Mouse (Mus musculus): ENCODE data around the gene Uspl1.

Gene Uspl1

GRCm38 (mm10) chr5:149209328-149209727, 25.2 kb downstream of the Uspl1 start:
- DNase-seq (ENCODE audit: extremely low spot score) = peak; percentile 44

DNA sequence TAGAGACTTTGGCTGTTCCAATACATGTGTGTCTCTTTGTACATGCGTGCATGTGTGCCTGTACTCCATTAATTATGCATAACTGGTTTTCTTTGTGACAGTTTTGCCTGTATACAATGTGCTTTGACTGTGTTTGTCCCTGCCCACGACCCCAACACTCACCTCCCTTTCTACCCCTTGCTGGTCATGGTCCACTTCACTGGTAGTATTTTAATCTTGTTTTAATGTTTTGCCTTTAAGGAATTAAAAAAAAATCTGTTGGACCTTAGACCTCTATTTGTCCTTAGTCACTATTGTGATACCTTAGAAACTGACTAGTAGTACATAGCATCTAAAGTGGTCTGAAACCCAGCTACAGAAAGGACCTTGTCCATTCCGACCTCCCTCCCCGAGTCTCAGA, 26.9 kb downstream of the Uspl1 start:
- no peak for DNase-seq (ENCODE audit: extremely low spot score)

GRCm38 (mm10) chr5:149212806-149213205, 28.7 kb downstream of the Uspl1 start:
- DNase-seq (ENCODE audit: extremely low spot score) = no peak

DNA sequence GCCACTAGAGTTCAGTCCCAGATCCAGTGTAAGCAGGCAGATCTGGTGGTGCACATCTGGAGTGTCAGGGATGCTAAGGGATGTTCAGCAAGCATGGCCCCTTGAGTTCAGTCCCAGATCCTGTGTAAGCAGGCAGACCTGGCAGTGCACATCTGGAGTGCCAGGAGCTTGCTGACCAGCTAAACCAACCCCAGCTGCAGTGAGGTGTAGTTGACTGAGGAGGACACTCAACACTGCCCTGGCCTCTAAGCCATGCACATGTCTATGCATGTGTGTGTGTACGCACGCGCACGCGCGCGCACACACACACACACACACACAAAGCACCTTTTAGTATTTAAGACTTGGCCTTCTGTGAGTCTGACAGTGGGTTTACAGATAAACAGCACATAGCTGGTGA, 31.4 kb downstream of the Uspl1 start:
- DNase-seq (ENCODE audit: extremely low spot score) = no peak

- no peak for DNase-seq (ENCODE audit: extremely low spot score)
Measured at GRCm38 (mm10) chr5:149217524-149218357, 33.6 kb downstream of the Uspl1 start.

DNA sequence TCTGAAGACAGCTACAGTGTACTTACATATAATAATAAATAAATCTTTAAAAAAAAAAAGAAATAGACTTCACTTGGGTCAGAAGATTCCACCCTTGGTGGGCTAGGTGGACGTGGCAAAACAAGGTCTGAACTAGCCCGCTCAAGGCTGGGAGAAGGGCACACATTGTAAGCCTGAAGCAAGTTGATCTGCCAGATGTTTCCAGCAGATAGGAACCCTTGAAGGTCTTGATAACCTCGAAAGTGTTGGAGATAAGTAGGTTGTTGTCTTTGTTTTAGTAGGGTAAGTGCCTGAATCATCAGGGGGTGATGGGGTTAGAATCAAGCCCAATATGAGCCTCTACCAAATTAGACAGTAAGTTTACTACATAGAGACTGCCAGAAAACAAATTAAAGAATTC, 35.3 kb downstream of the Uspl1 start:
- DNase-seq (ENCODE audit: extremely low spot score) = no peak

DNA sequence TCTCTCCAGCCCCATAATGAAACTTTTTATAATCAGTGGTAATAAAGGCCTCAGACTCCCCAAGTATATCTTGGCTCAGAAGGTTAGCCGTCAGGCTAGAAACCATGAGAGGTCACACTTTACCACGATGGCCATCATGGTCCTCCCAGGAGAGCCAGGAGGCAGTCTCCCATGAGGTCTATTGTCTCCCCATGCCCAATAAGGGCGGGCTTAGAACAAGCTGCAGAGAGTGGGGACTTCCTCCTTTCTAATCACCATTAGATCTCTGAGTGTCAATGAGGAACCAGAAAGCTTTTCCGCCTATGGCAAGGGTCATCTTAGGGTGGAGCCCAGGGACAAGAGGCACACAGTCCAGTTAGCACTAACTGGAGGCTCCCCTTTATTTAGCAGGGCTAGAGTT, 37.2 kb downstream of the Uspl1 start:
- DNase-seq (ENCODE audit: extremely low spot score) = no peak

GRCm38 (mm10) chr5:149224666-149225065, 40.5 kb downstream of the Uspl1 start:
- DNase-seq (ENCODE audit: extremely low spot score) = no peak

DNA sequence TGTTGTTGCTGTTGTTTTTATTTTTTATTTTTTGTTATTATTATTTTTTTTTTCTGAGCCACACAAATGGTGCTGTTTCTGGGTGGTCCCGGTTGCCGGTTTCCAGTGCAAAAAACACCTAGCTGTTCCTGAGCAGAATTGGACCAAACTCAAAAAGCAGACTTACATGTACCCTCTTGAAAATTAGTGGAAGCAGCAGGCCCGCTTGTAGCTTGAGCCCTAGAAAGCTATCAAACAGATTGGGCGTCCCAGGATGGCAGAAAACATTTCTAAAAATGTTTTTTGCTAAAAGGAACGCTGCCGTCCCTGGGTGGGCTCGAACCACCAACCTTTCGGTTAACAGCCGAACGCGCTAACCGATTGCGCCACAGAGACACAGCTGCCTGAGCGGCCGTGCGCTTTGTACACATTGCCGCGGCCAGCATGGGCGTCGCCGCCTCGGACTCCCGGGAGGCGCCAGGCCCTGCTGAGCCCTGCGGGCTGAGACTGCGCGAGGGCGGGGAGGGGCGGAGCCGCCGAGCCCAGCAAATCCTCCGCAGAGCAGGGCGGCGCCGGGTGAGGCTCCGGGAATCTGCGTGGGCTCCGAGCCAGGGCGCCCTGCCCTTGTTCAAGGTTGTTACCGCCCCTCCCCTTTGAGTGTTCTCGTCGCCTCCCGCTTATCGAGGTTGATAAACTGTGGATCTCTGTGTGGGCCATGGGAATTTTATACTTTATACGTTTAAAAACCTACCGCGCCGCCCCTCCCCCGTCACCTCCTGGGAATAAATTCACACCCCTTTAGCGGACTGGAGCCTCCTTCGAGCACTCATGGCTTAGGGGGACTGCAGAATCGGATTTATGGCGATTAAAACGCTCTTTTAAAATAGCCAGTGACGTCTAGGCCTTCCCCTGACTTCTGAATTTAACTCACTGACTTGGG, 44.8 kb downstream of the Uspl1 start:
- peak; percentile 100 for DNase-seq (ENCODE audit: extremely low spot score)

- no peak for DNase-seq (ENCODE audit: extremely low spot score)
Measured at GRCm38 (mm10) chr5:149229619-149230339, 45.6 kb downstream of the Uspl1 start.

DNA sequence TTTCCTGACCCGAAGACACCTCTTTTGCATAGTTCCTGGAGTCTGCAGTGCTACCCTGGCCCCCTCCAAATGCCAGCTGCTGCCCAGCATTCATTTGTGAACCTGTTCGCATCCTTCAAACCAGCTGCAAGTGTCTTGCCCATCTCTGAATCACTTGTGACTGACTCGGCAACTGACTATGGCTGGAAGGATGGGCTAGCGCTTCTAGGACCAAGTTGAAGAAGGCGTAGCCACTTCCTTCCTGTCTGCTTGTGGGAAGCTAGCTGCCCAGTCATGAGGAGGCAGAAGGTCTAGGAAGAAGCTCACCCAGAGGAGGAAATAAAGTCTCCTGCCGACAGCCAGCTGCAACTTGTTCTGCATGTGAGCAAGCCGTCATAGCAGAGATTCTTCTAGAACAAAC, 50.9 kb downstream of the Uspl1 start:
- DNase-seq (ENCODE audit: extremely low spot score) = no peak

- no peak for DNase-seq (ENCODE audit: extremely low spot score)
Measured at GRCm38 (mm10) chr5:149237221-149237950, 53.2 kb downstream of the Uspl1 start.

- no peak for DNase-seq (ENCODE audit: extremely low spot score)
Measured at GRCm38 (mm10) chr5:149242467-149242866, 58.3 kb downstream of the Uspl1 start.

GRCm38 (mm10) chr5:149243053-149243452, 58.9 kb downstream of the Uspl1 start:
- DNase-seq (ENCODE audit: extremely low spot score) = no peak

DNA sequence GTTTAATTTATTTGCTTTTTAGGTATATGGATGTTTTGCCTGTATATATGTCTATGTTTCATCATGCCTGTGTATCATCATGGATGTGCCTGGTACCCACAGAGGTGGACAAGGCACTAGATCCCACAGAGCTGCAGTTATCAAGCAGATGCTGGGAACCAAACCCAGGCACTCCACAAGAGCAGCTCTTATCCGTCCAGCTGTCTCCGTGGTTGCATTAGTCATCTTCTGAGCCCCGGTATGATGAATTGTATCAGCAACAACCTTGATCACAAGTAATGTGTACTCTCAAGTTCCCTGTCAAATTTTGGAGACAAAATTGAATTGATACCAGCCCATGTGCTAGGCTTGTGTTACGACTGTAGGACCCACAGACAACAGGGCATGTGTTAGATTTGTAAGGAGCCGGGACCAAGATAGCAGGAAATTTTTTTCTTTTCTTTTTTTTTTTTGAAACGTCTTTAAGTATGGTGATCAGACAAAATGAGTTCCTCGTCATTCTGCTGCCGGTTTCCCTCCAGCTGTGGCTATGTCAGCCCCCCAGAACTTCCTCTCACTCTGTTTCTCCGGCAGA, 61.3 kb downstream of the Uspl1 start:
- no peak for DNase-seq (ENCODE audit: extremely low spot score)

GRCm38 (mm10) chr5:149245965-149246470, 61.9 kb downstream of the Uspl1 start:
- peak; percentile 42 for DNase-seq (ENCODE audit: extremely low spot score)

DNA sequence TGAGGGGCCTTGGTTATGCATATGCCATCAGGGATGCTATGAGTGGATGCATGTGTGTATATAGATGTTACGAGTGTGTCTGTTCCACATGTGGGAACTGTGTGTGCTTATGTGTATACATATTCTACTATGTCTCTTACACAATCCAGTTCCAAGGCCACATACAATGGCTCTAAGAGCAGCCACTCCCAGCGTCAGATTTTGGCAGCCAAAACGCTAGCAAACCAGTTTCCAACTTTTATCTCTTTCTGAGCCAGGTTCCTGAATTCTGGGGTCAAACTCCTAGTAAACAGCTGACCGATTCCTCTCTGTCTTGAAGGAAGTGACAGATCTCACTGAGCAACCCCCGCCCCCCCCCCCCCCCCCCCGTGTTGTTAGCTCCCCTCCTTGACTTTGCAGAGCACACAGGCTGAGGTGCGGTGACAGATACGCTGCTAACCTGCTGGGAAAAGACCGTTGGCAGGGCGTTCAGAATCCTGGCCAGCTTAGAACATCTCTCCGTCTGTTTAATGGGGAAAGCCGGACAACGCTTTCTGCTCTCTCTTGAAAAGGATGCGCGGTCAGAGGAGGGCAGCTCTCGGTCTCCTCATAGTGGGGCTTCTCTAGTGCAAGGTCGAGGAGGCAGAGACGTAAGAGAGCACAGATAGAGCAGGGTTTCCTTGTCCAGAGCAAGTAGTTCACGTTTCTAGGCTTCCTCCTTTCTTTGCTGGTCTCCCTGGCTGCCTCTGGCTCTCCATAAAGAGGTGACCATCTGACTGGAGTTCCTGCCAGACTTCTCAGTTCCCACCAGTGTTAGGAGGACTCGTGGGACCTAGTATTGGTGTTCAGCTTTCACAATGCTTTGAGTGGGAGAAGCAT, 63.1 kb downstream of the Uspl1 start:
- DNase-seq (ENCODE audit: extremely low spot score) = no peak

DNA sequence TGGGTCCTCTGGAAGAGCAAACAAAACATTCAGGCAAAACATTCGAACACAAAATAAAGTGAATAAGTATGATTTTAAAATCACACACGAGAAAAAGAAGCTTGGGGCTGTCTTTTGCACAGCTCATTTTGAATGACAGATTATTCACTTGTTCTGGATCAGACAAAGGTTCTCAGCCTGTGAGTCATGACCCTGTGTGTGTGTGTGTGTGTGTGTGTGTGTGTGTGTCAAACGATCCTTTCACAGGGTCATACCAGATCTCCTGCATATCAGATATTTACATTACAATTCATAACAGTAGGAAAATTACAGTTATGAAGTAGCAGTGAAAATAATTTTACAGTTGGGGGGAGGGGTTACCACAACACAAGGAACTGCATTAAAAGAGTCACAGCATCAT, 68.2 kb downstream of the Uspl1 start:
- DNase-seq (ENCODE audit: extremely low spot score) = no peak

- DNase-seq (ENCODE audit: extremely low spot score) = no peak
Measured at GRCm38 (mm10) chr5:149253491-149253890, 69.3 kb downstream of the Uspl1 start.

DNA sequence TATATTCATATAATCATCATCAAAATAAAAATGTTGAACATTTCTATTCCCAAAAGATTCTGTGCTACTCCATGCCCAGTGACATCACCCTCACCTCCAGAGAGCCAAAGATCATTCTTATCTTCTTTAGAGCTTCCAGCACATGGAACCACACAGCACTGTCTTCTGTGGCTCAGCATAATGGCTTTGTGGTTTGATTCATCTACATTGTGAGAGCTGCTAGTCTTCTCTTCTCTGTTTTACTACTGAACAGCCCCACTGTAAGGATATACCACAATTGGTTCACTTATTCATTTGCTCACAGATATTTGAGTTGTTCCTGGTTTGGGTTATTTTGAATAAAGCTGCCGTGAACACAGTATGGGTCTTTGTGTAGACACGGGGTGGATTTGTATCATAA, 71.4 kb downstream of the Uspl1 start:
- no peak for DNase-seq (ENCODE audit: extremely low spot score)

Data from embryo, embryonic 9.5 days (tissue).